Mouse (Mus musculus): ENCODE results near the gene Cdca3.

DNA sequence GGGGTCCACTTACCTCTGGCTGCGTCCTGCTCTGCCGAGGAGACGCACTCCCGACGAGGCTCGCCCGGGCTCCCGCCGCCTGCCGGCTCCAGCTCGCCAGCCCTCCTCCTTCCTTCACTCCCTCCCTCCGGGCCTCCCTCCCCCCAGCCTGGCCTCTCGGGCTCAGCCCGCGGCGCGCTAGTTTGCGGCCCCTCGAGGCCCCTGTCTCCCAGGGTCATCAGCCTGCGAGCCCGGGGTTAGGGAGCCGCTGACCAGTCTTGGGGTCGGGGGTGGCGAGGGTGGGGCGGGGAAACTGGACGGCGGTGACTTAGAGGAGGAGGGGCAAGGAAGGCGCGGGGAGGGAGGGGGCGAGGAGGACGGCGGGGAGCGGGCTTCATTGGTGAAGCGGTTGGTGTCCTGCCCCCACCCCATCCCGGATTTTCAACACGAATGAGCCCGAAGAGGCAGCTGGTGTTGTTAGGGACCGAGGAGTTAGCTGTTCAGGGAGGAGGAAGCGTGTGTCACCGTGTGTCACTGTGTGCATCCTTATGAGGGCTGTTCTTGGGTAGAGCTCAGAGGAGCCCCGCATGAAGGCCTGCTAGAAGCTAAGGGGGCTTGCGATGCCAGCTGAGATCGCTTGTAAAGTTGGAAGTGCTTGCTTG is 34.4 kb downstream of the Cdca3 start, which contains the start of gene Gpr162:
- no peak for TF ChIP-seq CTCF (IDR thresholded peaks at IDR 0.05; ENCODE audit: control insufficient read depth, insufficient read depth, insufficient replicate concordance, low read depth, low read length)
- TF ChIP-seq POLR2A (IDR thresholded peaks at IDR 0.05; ENCODE audit: control insufficient read depth, low read depth, low read length) = no peak

Data from testis, adult 2 months (tissue).